Comparison of ENCODE assay signal across 8 mouse cellular contexts in the genomic region with DNA sequence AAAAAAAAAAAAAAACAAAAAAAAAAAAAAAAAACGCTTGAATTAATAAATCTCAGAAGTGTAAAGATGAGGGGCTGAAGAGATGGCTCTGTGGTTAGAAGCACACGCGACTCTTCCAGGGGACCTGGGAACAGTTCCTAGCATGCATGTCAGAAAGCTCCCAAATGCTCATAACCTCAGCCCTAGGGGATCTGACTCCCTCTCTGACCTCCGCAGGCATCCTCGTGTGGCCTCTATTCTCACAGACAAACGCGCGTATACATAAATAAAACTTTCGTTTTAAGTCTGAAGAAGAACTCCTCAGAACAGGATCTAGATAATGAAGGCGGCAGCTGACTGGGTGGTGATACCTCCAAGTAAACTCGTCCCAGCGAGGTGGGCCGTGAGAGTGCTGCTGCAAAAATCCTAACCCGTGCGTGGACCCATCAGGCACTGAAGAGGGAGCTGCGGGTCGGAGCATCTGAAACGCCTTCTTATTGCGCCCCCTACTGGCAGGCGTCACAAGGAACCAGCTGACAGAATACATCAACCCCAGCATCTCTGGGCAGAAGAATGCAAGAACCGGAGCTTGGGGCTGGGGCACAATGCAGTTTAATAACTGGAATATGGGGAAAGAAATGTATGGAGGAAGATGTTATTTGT.
DNase-seq lines count a peak whose midpoint lies in the region; ATAC-seq and TF ChIP-seq lines count a peak whose summit lies in the region.

No protein-coding gene starts in this region.

- H3K4me3 ChIP-seq in embryonic fibroblast, embryonic 13.5 days (ENCODE audit: insufficient read depth, low read length) = peak overlapping the region; percentile 38
- peak overlapping the region; percentile 39 to 43 for H3K4me3 ChIP-seq in heart, embryonic 14.5 days (ENCODE audit: control insufficient read depth in 1 of 2, insufficient read depth in 1 of 2, low read depth in 1 of 2, low read length in 2 of 2)
- H3K4me3 ChIP-seq in liver, adult 2 months (ENCODE audit: insufficient read depth, low read depth, low read length) = 0 out of 2 replicates have a peak overlapping the region, but pooled peaks have one; percentile 3
- no peak overlapping the region for H3K4me3 ChIP-seq in myocyte
- H3K4me3 ChIP-seq in testis, adult 2 months (ENCODE audit: control insufficient read depth, low read depth, low read length) = peak overlapping the region; percentile 66

- H3K27ac ChIP-seq in embryonic fibroblast, embryonic 13.5 days (ENCODE audit: insufficient read depth, low read length) = no peak overlapping the region
- no peak overlapping the region for H3K27ac ChIP-seq in heart, embryonic 14.5 days (replicated peaks in 1 of 2; ENCODE audit: control insufficient read depth in 1 of 2, insufficient read depth in 1 of 2, low read depth in 2 of 2, low read length in 2 of 2)
- H3K27ac ChIP-seq in liver, adult 2 months (replicated peaks; ENCODE audit: insufficient read depth, low read depth, low read length) = no peak overlapping the region
- H3K27ac ChIP-seq in testis, adult 2 months (ENCODE audit: control insufficient read depth, insufficient read depth, low read depth, low read length) = no peak overlapping the region

- WGBS in heart, embryonic 14.5 days = 8% methylated on average over 21 of the region's 21 CpGs
- WGBS in liver, adult 2 months = 8% methylated on average over 21 of the region's 21 CpGs

- DNase-seq in 3T3-L1 (ENCODE audit: low read depth, low spot score) = peak; percentile 50
- peak; percentile 96 for DNase-seq in brain, adult 2 months (ENCODE audit: low read depth, low spot score)
- peak; percentile 90 for DNase-seq in kidney, postnatal 10 days
- DNase-seq in liver, adult 2 months (ENCODE audit: extremely low read depth, low read depth, low spot score) = peak; percentile 23

- H3K27me3 ChIP-seq in heart, embryonic 14.5 days (ENCODE audit: control insufficient read depth, insufficient read depth, low read length) = 0 out of 2 replicates have a peak, but pooled peaks cover 5% of the 10 kb centered on the region
- 0 out of 2 replicates have a peak, but pooled peaks cover 2% of the 10 kb centered on the region for H3K27me3 ChIP-seq in liver, adult 2 months (ENCODE audit: control insufficient read depth, insufficient read depth, low read length)
- no peaks in the 10 kb centered on the region for H3K27me3 ChIP-seq in myocyte (ENCODE audit: control insufficient read depth, insufficient read depth, insufficient read length)
- H3K27me3 ChIP-seq in testis, adult 2 months (ENCODE audit: control insufficient read depth, insufficient read depth, low read length) = no peaks in the 10 kb centered on the region

- H3K4me2 ChIP-seq in heart, embryonic 14.5 days (ENCODE audit: low read length) = peak overlapping the region; percentile 62
- peak overlapping the region; percentile 56 for H3K4me2 ChIP-seq in myocyte (ENCODE audit: low read depth)

- H3K9me3 ChIP-seq in heart, embryonic 14.5 days (ENCODE audit: control insufficient read depth, low read length) = no peaks in the 10 kb centered on the region

- 0 out of 2 replicates have a peak overlapping the region, but pooled peaks have one; percentile 52 for H3K9ac ChIP-seq in heart, embryonic 14.5 days (ENCODE audit: low read length)
- H3K9ac ChIP-seq in liver, adult 2 months (ENCODE audit: low read depth, low read length) = no peak overlapping the region

- no peak overlapping the region for H3ac ChIP-seq in myocyte (ENCODE audit: control insufficient read depth, insufficient read length)

- TF ChIP-seq CTCF in embryonic fibroblast, embryonic 13.5 days (IDR thresholded peaks at IDR 0.05; ENCODE audit: borderline replicate concordance, insufficient read depth, low read length) = peak; percentile 79
- TF ChIP-seq CTCF in liver, adult 2 months (IDR thresholded peaks at IDR 0.05; ENCODE audit: low read depth, low read length) = peak; percentile 85
- peak; percentile 91; the same call in 1 of the 2 replicates for TF ChIP-seq CTCF in testis, adult 2 months (IDR thresholded peaks at IDR 0.05; ENCODE audit: control insufficient read depth, insufficient read depth, insufficient replicate concordance, low read depth, low read length)

- no peaks in the 10 kb centered on the region for H3K79me2 ChIP-seq in liver, adult 2 months (ENCODE audit: control insufficient read depth, insufficient read depth, low read length)
- no peaks in the 10 kb centered on the region for H3K79me2 ChIP-seq in myocyte (ENCODE audit: control insufficient read depth, insufficient read depth)

- ATAC-seq in heart, embryonic 14.5 days (ENCODE audit: insufficient number of reproducible peaks, insufficient read depth, low FRiP score, low read depth) = no peak

- H3K4me1 ChIP-seq in embryonic fibroblast, embryonic 13.5 days (ENCODE audit: control insufficient read depth, insufficient read depth, low read length) = no peaks in the 10 kb centered on the region
- 0 out of 4 replicates have a peak, but pooled peaks cover 0 to 2% of the 10 kb centered on the region in 2 experiments for H3K4me1 ChIP-seq in heart, embryonic 14.5 days (ENCODE audit: control insufficient read depth in 2 of 2, insufficient read depth in 2 of 2, low read length in 2 of 2)
- H3K4me1 ChIP-seq in liver, adult 2 months (ENCODE audit: control insufficient read depth, insufficient read depth, low read length) = no peaks in the 10 kb centered on the region
- H3K4me1 ChIP-seq in testis, adult 2 months (ENCODE audit: control insufficient read depth, insufficient read depth, low read length) = no peaks in the 10 kb centered on the region; the same call in 1 of the 2 replicates

- H3K36me3 ChIP-seq in heart, embryonic 14.5 days (ENCODE audit: control insufficient read depth, insufficient read depth, low read length) = no peaks in the 10 kb centered on the region
- H3K36me3 ChIP-seq in liver, adult 2 months (ENCODE audit: control insufficient read depth, insufficient read depth, low read length) = no peaks in the 10 kb centered on the region
- H3K36me3 ChIP-seq in myocyte (ENCODE audit: control insufficient read depth, insufficient read depth) = no peaks in the 10 kb centered on the region
- no peaks in the 10 kb centered on the region for H3K36me3 ChIP-seq in testis, adult 2 months (ENCODE audit: control insufficient read depth, insufficient read depth, low read length)

- no peak for TF ChIP-seq POLR2A in embryonic fibroblast, embryonic 13.5 days (IDR thresholded peaks at IDR 0.05; ENCODE audit: low read depth, low read length)
- TF ChIP-seq POLR2A in liver, adult 2 months (IDR thresholded peaks at IDR 0.05; ENCODE audit: extremely low read depth, insufficient read depth, low read length) = no peak
- TF ChIP-seq POLR2A in myocyte (IDR thresholded peaks at IDR 0.05; ENCODE audit: insufficient read length, low read depth) = no peak
- no peak for TF ChIP-seq POLR2A in testis, adult 2 months (IDR thresholded peaks at IDR 0.05; ENCODE audit: control insufficient read depth, low read depth, low read length)

TF ChIP-seq in myocyte, 11 proteins besides CTCF, POLR2A, EP300 and RAD21:
- TF ChIP-seq TCF12 (IDR thresholded peaks at IDR 0.05; ENCODE audit: insufficient read depth, poor library complexity, severe bottlenecking) = no peak
- TF ChIP-seq USF1 (IDR thresholded peaks at IDR 0.05; ENCODE audit: low read depth) = no peak
- no peak for TF ChIP-seq CEBPB (IDR thresholded peaks at IDR 0.05; ENCODE audit: insufficient read depth, poor library complexity, severe bottlenecking)
- TF ChIP-seq E2F4 (IDR thresholded peaks at IDR 0.05; ENCODE audit: insufficient read depth) = no peak
- TF ChIP-seq MAX (IDR thresholded peaks at IDR 0.05; ENCODE audit: low read depth) = no peak
- TF ChIP-seq REST (IDR thresholded peaks at IDR 0.05; ENCODE audit: insufficient read depth, insufficient read length) = no peak
- TF ChIP-seq MYOD1 (IDR thresholded peaks at IDR 0.05; ENCODE audit: control insufficient read depth in 1 of 3, insufficient read length in 2 of 3, low read depth in 2 of 3) = no peak
- TF ChIP-seq TCF3 (IDR thresholded peaks at IDR 0.05; ENCODE audit: insufficient read length, low read depth) = no peak
- no peak for TF ChIP-seq MYOG (IDR thresholded peaks at IDR 0.05; ENCODE audit: control insufficient read depth in 1 of 3, insufficient read depth in 1 of 3, insufficient read length in 2 of 3, low read depth in 2 of 3)
- TF ChIP-seq POLR2AphosphoS2 (IDR thresholded peaks at IDR 0.05; ENCODE audit: insufficient read length, low read depth) = no peak
- no peak for TF ChIP-seq SRF (IDR thresholded peaks at IDR 0.05; ENCODE audit: control insufficient read depth, insufficient read length, low read depth)

Comparison
In these comparisons a context has a peak if more than half of its experiments do, and no peak if none do; other contexts are left out.
1. DNase-seq: peak in every context shown above with its lines; median percentile 96 in brain, adult 2 months; 90 in kidney, postnatal 10 days; 50 in 3T3-L1; 23 in liver, adult 2 months.